Mouse (Mus musculus) cerebellum, adult 2 months (tissue): ENCODE data around the gene Arid5a.
A peak's percentile ranks its signal among the peaks of the same experiment; 100 is the strongest.

Experiments used
- CTCF ChIP-seq: fragments of 200-500 bp; IDR thresholded peaks from 2 replicates; pipeline ENCODE4 v1.5.1; 2011; ENCODE audit warnings: low read depth, mild to moderate bottlenecking, control low read depth, low read length, moderate library complexity, borderline replicate concordance; ENCODE audit not compliant: insufficient read depth
- POLR2A ChIP-seq: fragments of 200-500 bp; IDR thresholded peaks from 2 replicates; pipeline ENCODE4 v1.6.1; 2011; ENCODE audit warnings: low read length, control low read depth, borderline replicate concordance; ENCODE audit not compliant: insufficient read depth

- TF ChIP-seq CTCF (no peak), POLR2A (0 out of 2 replicates have a peak, but pooled peaks have one; percentile 16)
Observed at GRCm38 (mm10) chr1:36296466-36297149, 10.9 kb upstream of the Arid5a start.
